In the genomic region with DNA sequence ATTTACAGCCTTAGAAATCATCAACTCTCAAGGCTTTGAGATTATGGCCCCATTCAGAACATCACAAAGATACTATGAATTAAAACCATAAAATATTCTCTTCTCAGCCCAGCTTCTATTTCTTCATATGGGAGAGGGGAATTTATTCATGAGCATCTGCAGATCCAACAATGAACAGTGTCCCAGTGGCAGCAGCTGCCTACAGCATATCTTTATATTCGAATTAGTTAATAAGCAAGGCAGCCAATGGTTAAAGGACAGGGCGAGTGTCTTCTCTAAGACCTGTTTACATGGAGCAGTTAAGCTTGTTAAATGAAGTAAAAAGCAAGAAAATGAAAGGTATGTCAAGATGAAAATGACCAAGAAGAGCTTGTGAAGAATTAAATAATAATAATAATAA, we compare ENCODE assay signal across 27 mouse cellular contexts.
DNase-seq lines count a peak whose midpoint lies in the region; ATAC-seq and TF ChIP-seq lines count a peak whose summit lies in the region.
"Had no signal": no experiment of that assay in that cellular context is flagged by ENCODE, and none has a peak within 500 bp of the region (broad histone marks: within the 10 kb centered on the region; RNA-seq: fewer than 3 reads in every experiment).

No protein-coding gene starts in this region.

- TF ChIP-seq CTCF in forebrain, postnatal 0 days (IDR thresholded peaks at IDR 0.05; ENCODE audit: low read depth), result no peak
- no peak for TF ChIP-seq CTCF in brain, embryonic 14.5 days (IDR thresholded peaks at IDR 0.05; ENCODE audit: borderline replicate concordance, extremely low read depth, insufficient read depth, insufficient read length)

- H3K9me3 ChIP-seq in forebrain, embryonic 16.5 days (ENCODE audit: control insufficient read depth, low read length), result no peaks in the 10 kb centered on the region
- H3K9me3 ChIP-seq in forebrain, postnatal 0 days (ENCODE audit: low read length), result no peaks in the 10 kb centered on the region
- no peaks in the 10 kb centered on the region for H3K9me3 ChIP-seq in midbrain, embryonic 12.5 days
- H3K9me3 ChIP-seq in midbrain, embryonic 10.5 days (replicated peaks), result no peaks in the 10 kb centered on the region
- H3K9me3 ChIP-seq: embryonic facial prominence, embryonic 10.5 days; embryonic facial prominence, embryonic 13.5 days; forebrain, embryonic 10.5 days; heart, embryonic 10.5 days; heart, embryonic 13.5 days; hindbrain, embryonic 13.5 days; intestine, embryonic 15.5 days had no signal

- no peak for DNase-seq in forebrain, postnatal 0 days
- no peak for DNase-seq in midbrain, embryonic 10.5 days (ENCODE audit: low spot score)
- DNase-seq in brain, embryonic 14.5 days (ENCODE audit: low read depth), result peak; percentile 44
- DNase-seq: adrenal gland, adult 2 months; adrenal gland, postnatal 14 days; cerebellum, adult 11-12 months; cerebellum, adult 8-10 months; cerebellum, postnatal 10 days; cerebellum, postnatal 36 days; embryo, embryonic 11 days; gastrocnemius, postnatal 10 days; gastrocnemius, postnatal 36 days; heart, adult 2 months; heart, postnatal 14 days; heart, postnatal 4 days had no signal

- no peak overlapping the region for H3K4me3 ChIP-seq in forebrain, embryonic 16.5 days (replicated peaks; ENCODE audit: low read length)
- H3K4me3 ChIP-seq in forebrain, postnatal 0 days (ENCODE audit: low read depth, low read length), result no peak overlapping the region
- H3K4me3 ChIP-seq in midbrain, embryonic 12.5 days, result no peak overlapping the region
- no peak overlapping the region for H3K4me3 ChIP-seq in midbrain, embryonic 10.5 days
- H3K4me3 ChIP-seq: embryonic facial prominence, embryonic 10.5 days; embryonic facial prominence, embryonic 13.5 days; forebrain, embryonic 10.5 days; heart, adult 2 months; heart, embryonic 10.5 days; heart, embryonic 13.5 days; hindbrain, embryonic 13.5 days; intestine, embryonic 15.5 days had no signal

- peak; percentile 52; the same call in 1 of the 2 replicates for ATAC-seq in forebrain, embryonic 16.5 days
- no peak for ATAC-seq in forebrain, postnatal 0 days
- peak; percentile 74 for ATAC-seq in midbrain, embryonic 12.5 days (ENCODE audit: low FRiP score, low read depth)
- ATAC-seq in erythroblast, adult 5-6 weeks (replicated peaks; ENCODE audit: low FRiP score, poor library complexity, severe bottlenecking), result no peak
- ATAC-seq: CD4-positive, CD25-positive, alpha-beta regulatory T cell, adult 4 months; hindbrain, embryonic 16.5 days; intestine, embryonic 15.5 days had no signal

- no peak for TF ChIP-seq POLR2A in brain, embryonic 14.5 days (IDR thresholded peaks at IDR 0.05; ENCODE audit: borderline replicate concordance, extremely low read depth, insufficient read depth, insufficient read length, poor library complexity, severe bottlenecking)

- H3K27me3 ChIP-seq in forebrain, embryonic 16.5 days (replicated peaks; ENCODE audit: control insufficient read depth, insufficient read depth, low read length), result no peaks in the 10 kb centered on the region
- H3K27me3 ChIP-seq in forebrain, postnatal 0 days (ENCODE audit: insufficient read depth, low read length), result no peaks in the 10 kb centered on the region
- H3K27me3 ChIP-seq in midbrain, embryonic 12.5 days, result no peaks in the 10 kb centered on the region
- no peaks in the 10 kb centered on the region for H3K27me3 ChIP-seq in midbrain, embryonic 10.5 days (ENCODE audit: low read depth, poor library complexity, severe bottlenecking)
- H3K27me3 ChIP-seq: embryonic facial prominence, embryonic 13.5 days; heart, embryonic 13.5 days; hindbrain, embryonic 13.5 days; intestine, embryonic 15.5 days had no signal

- no peaks in the 10 kb centered on the region for H3K36me3 ChIP-seq in forebrain, embryonic 16.5 days (ENCODE audit: control insufficient read depth, insufficient read depth)
- no peaks in the 10 kb centered on the region for H3K36me3 ChIP-seq in forebrain, postnatal 0 days (ENCODE audit: insufficient read depth)
- no peaks in the 10 kb centered on the region for H3K36me3 ChIP-seq in midbrain, embryonic 12.5 days
- H3K36me3 ChIP-seq in midbrain, embryonic 10.5 days, result no peaks in the 10 kb centered on the region
- H3K36me3 ChIP-seq: embryonic facial prominence, embryonic 10.5 days; embryonic facial prominence, embryonic 13.5 days; forebrain, embryonic 10.5 days; heart, embryonic 10.5 days; heart, embryonic 13.5 days; hindbrain, embryonic 13.5 days; intestine, embryonic 15.5 days had no signal

- H3K4me2 ChIP-seq in forebrain, embryonic 16.5 days (ENCODE audit: low read length), result no peak overlapping the region
- H3K4me2 ChIP-seq in forebrain, postnatal 0 days (ENCODE audit: low read depth), result no peak overlapping the region
- H3K4me2 ChIP-seq in midbrain, embryonic 12.5 days (replicated peaks), result no peak overlapping the region
- H3K4me2 ChIP-seq: embryonic facial prominence, embryonic 13.5 days; heart, embryonic 13.5 days; hindbrain, embryonic 13.5 days; intestine, embryonic 15.5 days had no signal

- no peak overlapping the region for H3K27ac ChIP-seq in forebrain, embryonic 16.5 days (ENCODE audit: low read length)
- no peak overlapping the region for H3K27ac ChIP-seq in forebrain, postnatal 0 days (ENCODE audit: low read depth, low read length)
- H3K27ac ChIP-seq in midbrain, embryonic 12.5 days (replicated peaks), result no peak overlapping the region
- no peak overlapping the region for H3K27ac ChIP-seq in midbrain, embryonic 10.5 days (replicated peaks)
- H3K27ac ChIP-seq: embryonic facial prominence, embryonic 10.5 days; embryonic facial prominence, embryonic 13.5 days; forebrain, embryonic 10.5 days; heart, adult 2 months; heart, embryonic 10.5 days; heart, embryonic 13.5 days; hindbrain, embryonic 13.5 days; intestine, embryonic 15.5 days had no signal

- WGBS in forebrain, embryonic 16.5 days, result 60% methylated on average over 2 of the region's 2 CpGs
- WGBS in forebrain, postnatal 0 days, result 67% methylated on average over 2 of the region's 2 CpGs
- WGBS in midbrain, embryonic 12.5 days, result 63% methylated on average over 2 of the region's 2 CpGs
- WGBS in midbrain, embryonic 10.5 days, result 83% methylated on average over 2 of the region's 2 CpGs

- no peaks in the 10 kb centered on the region for H3K4me1 ChIP-seq in forebrain, embryonic 16.5 days (replicated peaks; ENCODE audit: control insufficient read depth, insufficient read depth, low read length)
- H3K4me1 ChIP-seq in forebrain, postnatal 0 days (ENCODE audit: insufficient read depth), result no peaks in the 10 kb centered on the region
- H3K4me1 ChIP-seq in midbrain, embryonic 12.5 days, result no peaks in the 10 kb centered on the region
- H3K4me1 ChIP-seq in midbrain, embryonic 10.5 days, result no peaks in the 10 kb centered on the region
- H3K4me1 ChIP-seq: embryonic facial prominence, embryonic 10.5 days; embryonic facial prominence, embryonic 13.5 days; forebrain, embryonic 10.5 days; heart, embryonic 10.5 days; heart, embryonic 13.5 days; hindbrain, embryonic 13.5 days; intestine, embryonic 15.5 days had no signal

- H3K9ac ChIP-seq in forebrain, embryonic 16.5 days (replicated peaks; ENCODE audit: low read depth, low read length), result no peak overlapping the region
- H3K9ac ChIP-seq in forebrain, postnatal 0 days, result no peak overlapping the region
- H3K9ac ChIP-seq in midbrain, embryonic 12.5 days (replicated peaks), result no peak overlapping the region
- H3K9ac ChIP-seq: embryonic facial prominence, embryonic 13.5 days; heart, embryonic 13.5 days; hindbrain, embryonic 13.5 days; intestine, embryonic 15.5 days had no signal

Comparison
In these comparisons a context has a peak if more than half of its experiments do, and no peak if none do; other contexts are left out.
1. ATAC-seq: peak in forebrain, embryonic 16.5 days (single experiment) and midbrain, embryonic 12.5 days (single experiment); none in forebrain, postnatal 0 days (single experiment) and erythroblast, adult 5-6 weeks (single experiment).